Mouse (Mus musculus): ENCODE data around the gene Zdhhc18. TPM values are rescaled to one million over a fixed set of nuclear protein-coding genes. Genes with fewer than 3 reads are reported as not detected.

Gene Zdhhc18
- total RNA-seq, 2 experiments from 2014 or later, result 12.5 to 12.9 TPM

DNA sequence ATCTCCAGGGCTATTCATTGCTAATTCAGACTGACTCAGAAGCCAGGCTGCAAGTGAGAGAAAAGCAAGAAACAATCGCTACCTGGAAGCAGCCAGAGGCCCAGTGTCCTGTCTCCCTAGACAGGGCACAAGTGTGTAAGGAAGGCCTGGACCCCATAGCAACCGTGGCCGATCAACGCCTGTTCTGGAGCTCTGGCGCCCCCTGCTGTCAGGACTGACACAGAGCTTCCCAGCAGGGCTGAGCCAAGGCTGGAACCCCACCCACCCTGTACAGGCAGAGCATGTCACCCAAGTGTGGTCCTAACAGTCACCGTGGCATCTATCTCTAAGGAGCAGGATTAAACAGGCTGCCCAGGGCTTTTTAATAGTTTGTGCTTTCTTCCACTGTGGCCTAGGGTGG is 40.2 kb downstream of the Zdhhc18 start:
- ATAC-seq (replicated peaks; ENCODE audit: poor library complexity, severe bottlenecking), result peak; percentile 86

DNA sequence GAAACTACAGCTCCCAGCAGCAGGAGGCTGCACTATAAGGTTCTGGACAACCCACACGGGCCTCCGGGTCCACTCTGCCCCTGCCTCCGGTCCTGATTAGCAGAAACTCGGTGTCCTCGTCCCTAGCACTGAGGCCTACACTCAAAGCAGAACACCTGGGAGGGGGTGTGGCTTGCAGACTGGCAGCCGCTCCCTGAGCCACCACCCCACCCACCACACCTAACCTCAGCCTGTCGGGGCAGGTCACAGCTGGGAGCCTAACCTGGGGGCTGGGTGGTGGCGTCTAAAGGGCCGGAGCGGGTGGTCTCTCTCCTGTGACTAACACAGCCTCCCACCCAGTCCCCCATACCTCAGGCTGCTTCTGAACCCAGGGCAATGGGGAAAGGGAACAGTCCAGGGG is 42.7 kb downstream of the Zdhhc18 start:
- ATAC-seq (replicated peaks; ENCODE audit: poor library complexity, severe bottlenecking), result no peak

DNA sequence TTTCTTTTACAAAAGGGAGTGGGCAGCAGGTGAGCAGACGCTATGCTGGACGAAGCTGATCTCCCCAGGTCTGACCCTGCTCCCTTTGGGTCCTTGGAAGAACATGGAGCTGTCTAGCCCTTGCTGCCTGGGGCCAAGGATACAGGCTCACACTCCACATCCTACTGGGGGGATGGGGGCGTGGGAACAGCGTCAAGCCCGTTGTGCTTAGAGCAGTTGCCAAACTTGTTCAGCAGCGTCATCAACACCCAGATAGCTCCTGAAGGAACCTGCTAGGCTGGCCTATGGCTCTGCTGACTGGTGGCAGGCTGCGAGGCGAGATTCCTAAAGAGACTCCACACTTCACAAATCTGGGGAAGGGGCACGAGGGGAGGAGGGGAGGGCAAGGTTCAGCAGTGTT is 44.6 kb downstream of the Zdhhc18 start:
- ATAC-seq (replicated peaks; ENCODE audit: poor library complexity, severe bottlenecking), result no peak

DNA sequence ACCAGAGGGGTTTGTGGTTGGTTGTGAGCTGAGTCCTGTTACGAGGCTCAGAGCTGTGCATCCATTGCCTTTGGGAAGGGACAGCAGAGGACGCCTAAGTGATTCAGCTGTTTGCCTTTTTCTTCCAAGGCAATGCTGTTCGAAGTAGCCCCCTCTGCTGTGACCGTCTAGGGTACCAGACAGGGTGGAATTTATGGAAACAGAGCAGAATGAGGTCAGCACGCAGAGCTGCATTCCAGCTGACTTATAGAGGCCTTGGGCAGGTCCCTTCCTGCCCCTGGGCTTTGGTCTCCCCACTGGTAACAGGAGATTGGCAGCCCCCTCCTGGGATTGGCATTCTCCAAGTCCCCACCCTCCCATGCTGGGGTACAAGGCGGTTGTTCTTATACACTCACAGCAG is 45.1 kb downstream of the Zdhhc18 start:
- ATAC-seq (replicated peaks; ENCODE audit: poor library complexity, severe bottlenecking), result no peak

DNA sequence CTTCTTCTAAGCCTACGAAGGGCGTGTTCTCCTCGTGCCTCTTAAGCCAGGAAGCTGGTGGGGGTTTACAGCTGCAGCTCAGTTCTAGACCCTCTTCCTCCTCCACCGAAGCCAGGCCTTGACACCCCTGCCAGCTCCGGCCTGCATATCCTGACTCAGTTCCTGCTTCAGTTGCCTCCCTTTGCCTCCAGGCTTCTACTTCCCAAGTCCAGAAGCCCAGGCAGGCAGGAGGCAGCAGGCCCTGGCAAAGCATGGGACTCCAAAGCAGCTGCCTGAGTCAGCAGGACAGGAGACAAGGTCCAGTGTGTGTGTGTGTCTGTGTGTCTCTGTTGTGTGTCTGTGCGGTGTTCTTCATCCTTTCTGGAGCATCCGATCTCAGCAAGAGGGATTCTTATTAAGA is 45.8 kb downstream of the Zdhhc18 start:
- ATAC-seq (replicated peaks; ENCODE audit: poor library complexity, severe bottlenecking), result no peak

DNA sequence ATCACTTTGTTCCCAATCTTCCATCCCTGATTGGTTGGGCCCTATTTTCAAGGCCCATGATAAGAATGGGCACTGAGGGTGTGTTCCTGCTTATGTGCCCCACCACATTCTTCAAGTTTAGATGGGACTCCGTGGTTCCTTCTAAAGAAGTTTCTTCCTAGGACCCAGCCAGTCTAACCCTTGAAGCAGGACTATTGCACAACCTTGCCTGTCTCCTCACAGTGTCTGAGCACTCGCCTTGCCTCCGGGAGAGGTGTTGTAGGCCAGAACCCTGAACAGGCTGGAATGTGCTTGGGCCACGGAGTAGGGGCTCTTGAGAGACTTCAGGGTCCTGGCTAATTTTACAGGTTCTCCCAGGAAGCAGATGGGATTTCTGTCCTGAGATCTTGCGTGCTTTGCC is 46.9 kb downstream of the Zdhhc18 start:
- no peak for ATAC-seq (replicated peaks; ENCODE audit: poor library complexity, severe bottlenecking)

DNA sequence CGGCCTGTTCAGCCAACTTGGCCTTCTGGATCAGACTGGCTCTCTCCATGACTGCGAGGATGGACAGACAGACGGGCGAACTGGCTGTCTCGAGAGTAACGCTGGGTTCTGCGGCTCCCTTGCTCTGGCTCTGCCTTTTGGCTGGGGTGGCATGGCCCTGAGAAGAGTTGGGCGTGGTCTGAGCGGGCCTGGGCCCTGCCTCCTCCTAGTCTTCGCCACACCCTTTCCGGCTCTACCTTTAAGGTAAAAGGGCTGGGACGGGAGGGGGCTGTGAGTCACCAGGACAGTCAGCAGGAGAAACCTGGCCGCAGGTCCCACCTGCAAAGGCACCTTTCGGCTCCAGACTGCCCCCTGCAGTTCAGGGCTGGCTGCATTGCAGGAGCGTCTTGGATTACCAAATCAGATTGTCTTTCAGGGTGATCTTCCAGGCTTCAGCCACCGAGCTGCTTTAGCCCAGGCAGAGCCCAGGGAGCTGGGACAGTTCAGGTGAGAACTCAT is 48.2 kb downstream of the Zdhhc18 start, which contains the start of gene Sfn:
Gene Sfn (minus strand): TSS at position 448 of the 498 bp plus-strand sequence.
- peak; percentile 8; the same call in 1 of the 2 replicates for ATAC-seq (replicated peaks; ENCODE audit: poor library complexity, severe bottlenecking)

DNA sequence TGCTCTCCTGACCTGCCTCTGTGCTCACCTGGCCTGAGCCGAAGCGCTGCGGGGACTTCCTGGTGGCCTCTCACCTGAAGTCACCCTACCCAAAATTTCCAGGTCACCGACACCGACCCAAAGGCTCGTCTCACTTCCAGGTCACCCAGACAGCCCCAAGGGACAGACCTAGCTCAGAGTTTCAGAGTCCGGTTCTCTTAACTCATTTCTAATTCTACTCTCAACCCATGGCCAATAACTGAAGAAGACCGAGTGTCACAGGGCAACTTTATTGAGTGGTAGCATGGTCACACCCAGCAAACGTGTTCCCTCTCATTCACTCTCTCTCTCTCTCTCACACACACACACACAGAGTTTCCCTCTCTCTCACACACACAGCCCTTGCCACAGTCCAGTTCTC is 49.6 kb downstream of the Zdhhc18 start:
- ATAC-seq (replicated peaks; ENCODE audit: poor library complexity, severe bottlenecking), result no peak

DNA sequence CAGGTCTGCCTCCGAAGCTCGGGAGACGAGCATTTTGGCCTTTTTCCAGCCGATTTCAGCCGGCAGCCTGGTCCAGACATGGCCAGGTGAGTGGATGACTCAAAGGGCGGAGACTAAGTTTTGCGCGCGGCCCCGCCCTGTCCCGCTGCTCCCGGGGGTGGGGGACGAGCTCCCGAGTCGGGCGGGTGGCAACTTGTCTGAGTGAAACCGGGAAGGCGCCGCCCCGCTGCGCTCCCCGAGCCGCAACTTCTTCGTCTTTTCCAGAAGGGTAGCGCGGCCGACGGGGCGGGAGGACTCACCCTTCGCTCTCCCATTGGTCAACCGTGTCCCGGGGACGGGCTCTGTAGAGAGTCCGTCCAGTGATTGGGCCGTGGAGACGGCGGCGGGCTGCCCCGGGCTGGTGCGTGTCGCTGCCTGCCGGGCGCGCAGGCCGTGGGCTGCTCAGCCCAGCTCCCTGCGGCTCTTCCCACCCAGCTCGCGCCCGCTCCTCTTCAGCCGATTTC is 50.3 kb downstream of the Zdhhc18 start:
- peak; percentile 94 for ATAC-seq (replicated peaks; ENCODE audit: poor library complexity, severe bottlenecking)

DNA sequence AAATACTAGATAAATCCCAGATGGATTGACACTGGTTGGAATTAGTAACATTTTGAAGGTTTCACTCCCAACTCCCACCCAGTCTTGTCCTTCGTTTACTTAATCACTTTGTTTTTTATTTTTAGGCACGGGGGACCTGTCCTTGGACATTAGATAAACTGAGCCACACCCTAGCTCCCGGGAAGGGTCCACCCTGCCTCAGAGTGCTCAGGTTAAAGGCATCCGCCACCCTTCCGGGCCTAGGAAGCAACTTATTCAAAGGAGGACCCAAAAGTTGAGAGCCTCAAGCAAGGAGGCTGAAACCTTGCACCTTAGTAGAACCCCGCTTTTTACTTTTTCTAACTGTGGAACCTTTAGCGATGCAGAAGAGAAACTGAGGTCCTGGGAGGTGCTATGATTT is 50.8 kb downstream of the Zdhhc18 start:
- ATAC-seq (replicated peaks; ENCODE audit: poor library complexity, severe bottlenecking), result no peak

DNA sequence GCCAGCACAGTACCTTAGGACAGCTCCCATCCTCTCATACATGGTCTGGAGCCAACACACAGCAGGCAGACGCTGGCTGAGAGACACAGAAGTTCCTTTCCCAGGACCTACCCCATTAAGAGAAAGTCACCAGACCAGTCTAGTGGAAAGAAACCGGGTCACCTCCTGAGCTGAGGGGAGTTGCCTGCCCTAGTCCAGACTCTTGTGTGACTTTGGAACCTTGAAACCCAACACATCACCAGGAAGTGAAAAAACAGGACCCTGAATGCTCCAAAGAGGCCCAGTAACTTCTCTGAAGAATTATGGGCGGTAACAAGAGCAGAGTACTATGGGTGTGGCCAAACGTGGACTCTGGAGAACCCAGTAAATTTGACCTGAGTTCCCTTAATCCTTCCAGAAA is 51.3 kb downstream of the Zdhhc18 start:
- no peak for ATAC-seq (replicated peaks; ENCODE audit: poor library complexity, severe bottlenecking)

DNA sequence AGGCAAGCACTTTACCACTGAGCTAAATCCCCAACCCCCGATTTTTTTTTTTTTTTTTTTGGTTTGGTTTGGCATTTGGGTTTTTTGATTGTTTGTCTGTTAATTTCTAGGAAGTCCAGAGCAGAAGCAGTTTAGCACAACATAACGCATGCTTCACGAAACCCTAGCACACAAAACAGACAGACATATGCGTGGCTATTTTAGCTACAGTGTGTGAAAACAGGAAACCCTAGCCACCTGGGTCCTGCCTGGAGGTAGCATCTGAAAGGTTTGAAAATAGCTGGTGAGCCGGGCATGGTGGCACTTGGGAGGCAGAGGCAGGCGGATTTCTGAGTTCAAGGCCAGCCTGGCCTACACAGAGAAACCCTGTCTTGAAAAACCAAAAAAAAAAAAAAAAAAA is 53.9 kb downstream of the Zdhhc18 start:
- ATAC-seq (replicated peaks; ENCODE audit: poor library complexity, severe bottlenecking), result no peak

DNA sequence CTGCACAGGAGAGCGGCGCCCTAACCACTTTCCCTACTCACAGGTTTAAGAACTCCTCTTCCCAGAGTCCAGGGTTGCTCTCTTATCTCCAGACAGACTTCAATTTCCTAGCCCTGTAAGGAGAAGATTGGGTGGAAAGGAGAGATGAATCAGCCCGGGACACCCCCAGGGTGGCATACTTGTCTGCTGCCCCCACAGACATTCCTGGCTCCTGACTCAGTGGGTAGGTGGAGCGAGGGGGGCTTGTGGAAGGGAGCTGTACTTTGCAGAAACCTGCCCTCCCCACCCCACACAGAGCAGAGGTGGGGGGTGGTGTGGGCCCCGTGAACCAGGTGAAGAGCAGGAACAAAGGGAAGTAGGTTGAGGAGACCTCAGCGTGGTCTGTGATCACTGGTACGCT is 54.4 kb downstream of the Zdhhc18 start:
- ATAC-seq (replicated peaks; ENCODE audit: poor library complexity, severe bottlenecking), result no peak

DNA sequence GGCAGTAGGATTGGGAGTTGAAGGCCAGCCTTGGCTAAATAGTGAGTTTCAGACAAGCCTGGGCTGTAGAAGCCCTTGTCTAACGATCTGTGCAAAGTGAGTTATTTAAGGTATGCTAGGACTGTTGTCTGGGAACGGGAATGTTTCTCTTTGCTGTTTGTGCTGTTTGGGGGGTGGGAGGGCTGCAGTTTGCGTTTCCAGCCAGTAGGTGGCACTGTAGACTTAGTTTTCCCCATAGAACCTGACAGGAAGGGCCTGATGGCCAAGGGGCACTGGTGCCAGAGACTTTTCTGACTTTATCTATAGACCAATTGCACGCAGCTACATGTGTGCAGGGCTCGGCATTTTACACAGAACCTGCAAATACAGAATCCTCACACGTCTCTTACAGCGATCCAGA is 57.4 kb downstream of the Zdhhc18 start:
- peak; percentile 80 for ATAC-seq (replicated peaks; ENCODE audit: poor library complexity, severe bottlenecking)

DNA sequence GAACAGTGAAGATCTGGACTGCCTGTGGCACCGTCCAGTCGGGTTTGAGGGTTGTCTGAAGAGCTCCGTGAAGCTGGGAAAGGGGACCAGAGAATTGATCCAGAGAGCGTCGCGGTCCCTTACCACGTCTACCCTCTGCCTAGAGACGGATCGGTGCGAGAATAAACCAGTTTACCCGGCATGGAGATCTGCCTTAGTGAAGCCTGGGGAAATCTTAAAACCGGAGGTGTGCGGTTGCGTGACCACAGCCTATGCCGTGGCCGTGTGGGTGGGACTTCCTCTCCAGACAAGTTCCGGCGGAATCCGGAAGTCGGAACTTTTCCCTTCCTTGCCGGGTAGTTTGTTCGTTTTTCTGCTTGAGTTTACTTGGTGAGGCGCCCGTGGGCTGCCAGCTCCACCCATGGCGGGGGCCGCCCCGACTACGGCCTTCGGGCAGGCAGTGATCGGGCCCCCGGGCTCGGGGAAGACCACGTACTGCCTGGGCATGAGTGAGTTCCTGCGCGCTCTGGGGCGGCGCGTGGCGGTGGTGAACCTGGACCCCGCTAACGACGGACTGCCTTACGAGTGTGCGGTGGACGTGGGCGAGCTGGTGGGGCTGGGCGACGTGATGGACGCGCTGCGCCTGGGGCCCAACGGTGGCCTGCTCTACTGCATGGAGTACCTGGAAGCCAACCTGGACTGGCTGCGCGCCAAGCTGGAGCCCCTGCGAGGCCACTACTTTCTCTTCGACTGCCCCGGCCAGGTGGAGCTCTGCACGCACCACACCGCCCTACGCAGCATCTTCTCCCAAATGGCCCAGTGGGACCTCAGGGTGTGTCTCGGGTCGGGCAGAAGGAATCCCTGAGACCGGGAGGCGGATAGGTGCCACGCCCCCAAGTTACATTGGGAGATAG is 65.6 kb downstream of the Zdhhc18 start, which contains the start of gene Gpn2:
Gene Gpn2 (plus strand): TSS at position 304 of the 893 bp plus-strand sequence.
- ATAC-seq (replicated peaks; ENCODE audit: poor library complexity, severe bottlenecking), result peak; percentile 80

DNA sequence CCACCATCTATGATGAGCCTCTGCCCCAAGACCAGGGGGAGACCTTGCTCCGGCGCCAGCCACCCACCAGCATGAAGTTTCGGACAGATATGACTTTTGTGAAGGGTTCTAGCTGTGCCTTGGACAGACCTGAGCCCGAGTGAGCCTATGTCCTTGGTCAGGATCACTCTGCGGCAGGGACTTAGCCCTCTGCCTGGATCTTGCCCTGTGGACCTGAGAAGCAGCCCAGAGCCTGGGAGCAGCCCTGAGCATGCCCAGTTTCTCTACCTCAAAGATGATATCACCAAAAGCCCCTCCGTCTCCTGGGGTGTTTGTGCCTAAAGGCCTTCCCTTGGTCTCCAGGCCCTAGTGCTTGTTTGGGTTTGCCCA is 66.3 kb downstream of the Zdhhc18 start:
- no peak for ATAC-seq (replicated peaks; ENCODE audit: poor library complexity, severe bottlenecking)

DNA sequence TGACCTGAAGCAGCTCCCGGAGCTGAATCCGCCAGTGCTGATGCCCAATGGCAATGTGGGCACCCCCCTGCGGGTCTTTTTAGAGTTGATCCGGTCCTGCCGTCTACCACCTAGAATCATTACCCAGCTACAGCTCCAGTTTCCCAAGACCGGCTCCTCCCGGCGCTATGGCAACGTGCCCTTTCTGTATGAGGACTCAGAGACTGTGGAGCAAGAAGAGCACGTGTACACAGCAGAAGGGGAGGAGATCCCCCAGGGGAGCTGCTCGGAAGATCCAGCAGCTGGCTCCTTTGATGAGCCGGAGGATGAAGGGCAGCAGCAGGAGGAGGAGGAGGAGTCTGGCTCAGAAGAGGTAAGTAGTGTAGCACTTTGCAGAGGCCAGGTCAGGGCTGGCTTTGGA is 72.0 kb downstream of the Zdhhc18 start:
- no peak for ATAC-seq (replicated peaks; ENCODE audit: poor library complexity, severe bottlenecking)

DNA sequence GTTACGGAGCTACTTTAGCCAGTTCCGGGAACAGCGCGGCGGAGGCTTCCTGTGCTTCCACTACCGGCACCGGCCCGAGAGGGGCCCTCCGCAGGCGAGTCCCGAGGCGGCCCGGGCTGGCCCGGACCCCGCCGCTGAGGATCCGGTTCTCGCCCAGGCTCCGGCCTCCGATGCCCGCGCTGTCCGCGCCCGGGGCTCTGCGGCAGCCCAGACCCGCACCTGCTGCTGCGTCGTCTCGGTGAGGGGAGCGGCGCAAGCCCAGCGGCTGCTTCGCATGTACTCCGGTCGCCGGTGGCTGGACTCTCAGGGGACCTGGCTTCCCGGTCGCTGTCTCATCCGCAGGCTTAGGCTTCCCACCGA is 75.1 kb downstream of the Zdhhc18 start:
- no peak for ATAC-seq (replicated peaks; ENCODE audit: poor library complexity, severe bottlenecking)

DNA sequence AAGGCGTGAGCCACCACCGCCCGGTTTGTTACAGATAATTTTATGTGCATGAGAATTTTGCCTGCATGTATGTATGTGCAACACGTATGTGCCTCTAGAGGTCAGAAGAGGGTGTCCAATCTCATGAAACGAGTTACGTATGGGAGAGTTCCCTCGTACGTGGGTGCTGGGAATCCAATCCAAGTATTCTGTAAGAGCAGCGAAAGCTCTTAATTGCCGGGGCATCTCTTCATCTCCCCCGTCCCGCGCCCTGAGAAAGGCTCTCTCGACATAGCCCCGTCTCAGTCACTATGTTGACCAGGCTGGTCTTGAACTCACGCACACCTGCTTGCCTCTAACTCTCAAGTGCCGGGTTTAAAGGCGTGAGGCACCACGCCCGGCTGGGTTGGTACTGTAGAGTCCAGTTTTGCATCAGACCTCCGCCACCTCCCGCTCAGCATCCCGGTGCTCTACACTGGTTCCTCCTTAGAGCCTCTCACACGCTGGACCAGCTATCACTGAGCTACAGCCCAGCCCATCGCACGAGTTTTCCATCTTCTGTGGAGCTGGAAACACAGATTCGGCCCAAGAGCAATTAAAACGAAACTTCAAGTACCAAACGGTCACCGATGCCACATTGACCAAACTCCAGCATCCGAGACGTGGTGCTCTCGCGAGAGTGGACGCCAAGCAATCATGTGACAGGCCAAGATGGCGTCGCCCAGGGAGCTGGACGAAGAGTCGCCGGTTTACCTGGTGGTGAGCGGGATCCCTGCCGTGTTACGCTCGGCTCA is 75.7 kb downstream of the Zdhhc18 start, which contains the start of gene Gpatch3:
Gene Gpatch3 (plus strand): TSS at position 676 of the 773 bp plus-strand sequence.
- ATAC-seq (replicated peaks; ENCODE audit: poor library complexity, severe bottlenecking), result peak; percentile 96

DNA sequence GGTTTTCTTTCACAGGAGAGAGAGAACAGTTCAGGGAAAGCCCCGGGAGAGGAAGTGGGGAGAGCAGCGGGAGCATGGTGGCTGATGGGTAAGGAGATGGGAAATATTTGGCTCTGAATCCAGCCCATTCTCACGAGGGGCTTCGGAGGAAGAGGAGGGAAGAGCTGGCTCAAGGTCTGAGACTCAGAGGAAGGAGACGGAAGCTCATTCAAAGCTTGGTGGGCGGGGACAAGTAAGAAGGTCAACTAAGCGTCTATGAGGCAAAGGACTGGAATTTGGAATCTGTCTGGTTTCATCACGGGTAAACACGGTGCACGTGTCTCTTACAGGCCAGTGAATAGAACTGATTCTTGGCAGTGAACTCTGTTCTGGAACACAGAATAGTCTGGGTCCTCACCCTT is 79.9 kb downstream of the Zdhhc18 start:
- no peak for ATAC-seq (replicated peaks; ENCODE audit: poor library complexity, severe bottlenecking)
